Mouse (Mus musculus): ENCODE data around the gene Slco2a1. TPM values are rescaled to one million over a fixed set of nuclear protein-coding genes. Genes with fewer than 3 reads are reported as not detected.

The Slco2a1 gene
- polyA plus RNA-seq, 1 experiment from 2014 or later: 0.31 TPM

DNA sequence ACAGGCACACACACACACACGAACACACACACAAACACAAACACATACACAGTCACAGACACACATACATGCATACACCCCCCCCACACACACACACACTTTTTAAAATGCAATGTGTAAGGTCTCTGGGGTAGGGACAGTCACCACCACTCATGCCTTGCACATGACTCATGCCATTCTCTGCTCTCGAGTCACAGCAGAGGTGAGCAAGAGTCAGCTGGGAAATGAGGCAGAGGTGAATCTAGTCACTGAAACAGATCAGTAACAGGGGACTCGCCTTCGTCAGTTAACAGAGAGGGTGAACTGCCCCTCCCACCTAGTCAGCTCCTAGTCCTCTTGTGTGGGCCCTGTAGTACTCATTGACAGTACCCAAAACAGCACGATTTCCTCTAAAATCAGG is 5.3 kb downstream of the Slco2a1 start:
- DNase-seq (ENCODE audit: low spot score, missing footprints): no peak
- no peak for ATAC-seq (ENCODE audit: low FRiP score)

DNA sequence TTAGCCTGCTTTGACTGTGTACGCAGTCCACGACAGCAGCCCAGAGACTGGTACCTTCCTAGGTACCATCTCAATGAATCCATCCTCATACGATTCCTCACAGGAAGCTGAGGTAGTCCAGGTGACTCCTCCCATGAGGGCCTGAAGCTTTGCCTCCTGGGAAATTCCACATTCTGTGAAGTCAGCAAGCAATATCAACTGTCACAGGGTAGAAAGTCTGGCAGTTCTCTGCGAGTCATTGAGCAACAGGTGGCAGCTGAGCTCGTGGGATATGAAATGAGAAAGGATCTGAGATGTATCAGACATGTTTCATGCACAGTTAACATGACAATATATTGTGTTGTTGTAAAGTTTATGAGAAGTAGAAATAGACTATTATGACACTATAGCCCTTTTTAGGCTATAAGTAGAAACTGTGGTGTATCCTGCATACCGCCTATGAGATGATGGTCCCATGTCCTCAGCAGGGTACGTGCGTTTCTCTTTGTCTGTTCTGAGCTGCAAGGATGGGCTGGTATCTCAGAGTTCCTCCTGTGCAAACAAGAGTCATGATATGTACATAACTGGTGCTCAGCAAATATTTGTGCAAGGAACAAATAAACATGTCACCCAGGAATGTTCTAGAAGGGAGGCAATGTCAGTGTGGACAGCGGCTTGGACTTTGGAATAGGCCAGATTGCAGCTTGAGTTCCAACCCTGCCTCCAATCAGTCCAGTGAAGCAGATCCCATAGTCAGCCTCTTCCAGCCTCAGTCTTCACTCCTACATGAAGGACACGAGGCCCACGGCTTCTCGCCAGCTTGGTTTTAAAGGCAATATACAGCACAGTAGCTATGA is 7.5 kb downstream of the Slco2a1 start:
- WGBS: 90% methylated on average over 12 of the region's 12 CpGs

More for the DNA sequence above, 5.3 kb downstream of the Slco2a1 start:
- no peak overlapping the region for H3K9ac ChIP-seq (ENCODE audit: low read length)
- H3K27me3 ChIP-seq (ENCODE audit: control insufficient read depth, insufficient read depth, low read length): no peaks in the 10 kb centered on the region
- no peaks in the 10 kb centered on the region for H3K9me3 ChIP-seq (ENCODE audit: control insufficient read depth, low read length)
- no peak overlapping the region for H3K4me2 ChIP-seq
- H3K27ac ChIP-seq (ENCODE audit: low read depth, low read length): no peak overlapping the region
- peaks cover 15% of the 10 kb centered on the region for H3K4me1 ChIP-seq (ENCODE audit: control insufficient read depth, insufficient read depth, low read length)
- 79% methylated on average over 5 of the region's 5 CpGs for WGBS
- H3K36me3 ChIP-seq (ENCODE audit: control insufficient read depth, insufficient read depth, low read length): no peaks in the 10 kb centered on the region
- H3K4me3 ChIP-seq (ENCODE audit: low read depth, low read length): no peak overlapping the region

DNA sequence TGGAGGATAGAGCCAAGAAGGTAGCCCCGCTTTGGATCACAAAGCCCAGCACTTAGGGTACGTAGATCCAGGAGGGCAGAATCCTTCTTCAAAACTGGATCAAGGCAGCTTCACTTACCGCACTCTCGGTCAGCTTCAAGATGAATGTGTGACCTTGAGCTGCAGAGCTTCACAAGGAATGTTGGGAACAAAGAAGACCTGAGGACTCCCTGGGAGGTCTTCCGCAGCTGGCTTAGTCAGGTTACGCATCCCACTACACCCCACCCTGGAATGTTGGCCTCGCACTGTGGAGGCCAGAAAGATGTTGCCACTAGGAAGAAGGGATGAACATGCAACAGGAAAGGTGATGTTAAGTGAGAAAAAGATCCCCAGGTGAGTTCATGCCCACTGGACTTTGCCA is 11.9 kb downstream of the Slco2a1 start:
- Histone ChIP-seq H3K4me2 (no peak overlapping the region), H3K36me3 (ENCODE audit: control insufficient read depth, insufficient read depth, low read length) (no peaks in the 10 kb centered on the region), H3K9ac (ENCODE audit: low read length) (no peak overlapping the region), H3K27me3 (ENCODE audit: control insufficient read depth, insufficient read depth, low read length) (no peaks in the 10 kb centered on the region), H3K4me3 (ENCODE audit: low read depth, low read length) (no peak overlapping the region), H3K27ac (ENCODE audit: low read depth, low read length) (no peak overlapping the region), H3K4me1 (ENCODE audit: control insufficient read depth, insufficient read depth, low read length) (no peaks in the 10 kb centered on the region), H3K9me3 (ENCODE audit: control insufficient read depth, low read length) (no peaks in the 10 kb centered on the region)
- ATAC-seq (ENCODE audit: low FRiP score) (no peak), DNase-seq (ENCODE audit: low spot score, missing footprints) (no peak)
- WGBS: 74% methylated on average over 7 of the region's 7 CpGs

More for the DNA sequence above, 7.5 kb downstream of the Slco2a1 start:
- Histone ChIP-seq H3K4me1 (ENCODE audit: control insufficient read depth, insufficient read depth, low read length) (peaks cover 8% of the 10 kb centered on the region), H3K27ac (ENCODE audit: low read depth, low read length) (no peak overlapping the region), H3K4me2 (no peak overlapping the region), H3K9me3 (ENCODE audit: control insufficient read depth, low read length) (no peaks in the 10 kb centered on the region), H3K9ac (ENCODE audit: low read length) (no peak overlapping the region), H3K27me3 (ENCODE audit: control insufficient read depth, insufficient read depth, low read length) (no peaks in the 10 kb centered on the region), H3K4me3 (ENCODE audit: low read depth, low read length) (no peak overlapping the region), H3K36me3 (ENCODE audit: control insufficient read depth, insufficient read depth, low read length) (no peaks in the 10 kb centered on the region)
- no peak for DNase-seq (ENCODE audit: low spot score, missing footprints)
- ATAC-seq (ENCODE audit: low FRiP score): no peak

- Histone ChIP-seq H3K27me3 (ENCODE audit: control insufficient read depth, insufficient read depth, low read length) (peaks cover 17% of the 10 kb centered on the region), H3K4me3 (ENCODE audit: low read depth, low read length) (no peak overlapping the region), H3K4me1 (ENCODE audit: control insufficient read depth, insufficient read depth, low read length) (peaks cover 6% of the 10 kb centered on the region; the same call in 1 of the 2 replicates), H3K27ac (ENCODE audit: low read depth, low read length) (no peak overlapping the region), H3K9me3 (ENCODE audit: control insufficient read depth, low read length) (no peaks in the 10 kb centered on the region), H3K9ac (ENCODE audit: low read length) (no peak overlapping the region), H3K36me3 (ENCODE audit: control insufficient read depth, insufficient read depth, low read length) (no peaks in the 10 kb centered on the region), H3K4me2 (no peak overlapping the region)
- ATAC-seq (ENCODE audit: low FRiP score) (no peak), DNase-seq (ENCODE audit: low spot score, missing footprints) (no peak)
- 83% methylated on average over 6 of the region's 6 CpGs for WGBS
Measured at GRCm38 (mm10) chr9:103004343-103004742, 15.8 kb downstream of the Slco2a1 start.

GRCm38 (mm10) chr9:103007699-103008078 is 19.2 kb downstream of the Slco2a1 start:
- Histone ChIP-seq H3K27ac (ENCODE audit: low read depth, low read length) (no peak overlapping the region), H3K4me1 (ENCODE audit: control insufficient read depth, insufficient read depth, low read length) (peaks cover 6% of the 10 kb centered on the region; the same call in 1 of the 2 replicates), H3K9ac (ENCODE audit: low read length) (peak overlapping the region; percentile 39), H3K4me2 (peak overlapping the region; percentile 80), H3K4me3 (ENCODE audit: low read depth, low read length) (peak overlapping the region; percentile 34), H3K9me3 (ENCODE audit: control insufficient read depth, low read length) (no peaks in the 10 kb centered on the region), H3K27me3 (ENCODE audit: control insufficient read depth, insufficient read depth, low read length) (peaks cover 18% of the 10 kb centered on the region), H3K36me3 (ENCODE audit: control insufficient read depth, insufficient read depth, low read length) (no peaks in the 10 kb centered on the region)
- ATAC-seq (ENCODE audit: low FRiP score) (peak; percentile 38), DNase-seq (ENCODE audit: low spot score, missing footprints) (peak; percentile 85)
- under 1% methylated on average over 15 of the region's 15 CpGs for WGBS

GRCm38 (mm10) chr9:103008079-103008855 is 19.8 kb downstream of the Slco2a1 start:
- no peak overlapping the region for H3K27ac ChIP-seq (ENCODE audit: low read depth, low read length)

DNA sequence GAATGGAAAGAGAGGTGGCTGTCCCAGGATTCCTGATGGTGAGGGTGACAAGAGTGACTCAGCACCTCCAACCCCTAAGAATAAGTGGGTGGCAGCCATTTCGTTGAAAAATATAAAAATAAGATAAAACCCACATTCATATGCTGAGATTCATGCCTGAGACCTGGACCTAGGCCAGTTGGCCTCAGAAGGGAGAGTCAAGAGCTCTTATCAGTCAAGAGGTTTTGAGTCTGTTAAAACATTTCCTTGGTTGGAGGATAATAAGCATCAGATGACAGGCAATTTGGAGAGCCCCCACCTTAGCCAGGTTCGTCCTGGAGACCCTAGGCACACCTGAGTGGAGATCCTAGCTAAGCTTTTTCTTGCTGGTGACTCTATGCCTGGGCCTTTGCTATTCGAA is 21.6 kb downstream of the Slco2a1 start:
- Histone ChIP-seq H3K36me3 (ENCODE audit: control insufficient read depth, insufficient read depth, low read length) (no peaks in the 10 kb centered on the region), H3K27me3 (ENCODE audit: control insufficient read depth, insufficient read depth, low read length) (peaks cover 18% of the 10 kb centered on the region), H3K4me2 (no peak overlapping the region), H3K9ac (ENCODE audit: low read length) (no peak overlapping the region), H3K27ac (ENCODE audit: low read depth, low read length) (no peak overlapping the region), H3K4me3 (ENCODE audit: low read depth, low read length) (no peak overlapping the region), H3K9me3 (ENCODE audit: control insufficient read depth, low read length) (no peaks in the 10 kb centered on the region), H3K4me1 (ENCODE audit: control insufficient read depth, insufficient read depth, low read length) (peaks cover 6% of the 10 kb centered on the region; the same call in 1 of the 2 replicates)
- WGBS: 75% methylated on average over 3 of the region's 3 CpGs
- ATAC-seq (ENCODE audit: low FRiP score): no peak
- no peak for DNase-seq (ENCODE audit: low spot score, missing footprints)

More at GRCm38 (mm10) chr9:103008079-103008855, 19.8 kb downstream of the Slco2a1 start:
- WGBS: 2% methylated on average over 49 of the region's 50 CpGs
- Histone ChIP-seq H3K27me3 (ENCODE audit: control insufficient read depth, insufficient read depth, low read length) (peaks cover 18% of the 10 kb centered on the region), H3K36me3 (ENCODE audit: control insufficient read depth, insufficient read depth, low read length) (no peaks in the 10 kb centered on the region), H3K9me3 (ENCODE audit: control insufficient read depth, low read length) (no peaks in the 10 kb centered on the region), H3K4me1 (ENCODE audit: control insufficient read depth, insufficient read depth, low read length) (peaks cover 6% of the 10 kb centered on the region; the same call in 1 of the 2 replicates), H3K9ac (ENCODE audit: low read length) (peak overlapping the region; percentile 39), H3K4me3 (ENCODE audit: low read depth, low read length) (peak overlapping the region; percentile 34), H3K4me2 (peak overlapping the region; percentile 80)
- DNase-seq (ENCODE audit: low spot score, missing footprints) (peak; percentile 94), ATAC-seq (ENCODE audit: low FRiP score) (peak; percentile 50)

DNA sequence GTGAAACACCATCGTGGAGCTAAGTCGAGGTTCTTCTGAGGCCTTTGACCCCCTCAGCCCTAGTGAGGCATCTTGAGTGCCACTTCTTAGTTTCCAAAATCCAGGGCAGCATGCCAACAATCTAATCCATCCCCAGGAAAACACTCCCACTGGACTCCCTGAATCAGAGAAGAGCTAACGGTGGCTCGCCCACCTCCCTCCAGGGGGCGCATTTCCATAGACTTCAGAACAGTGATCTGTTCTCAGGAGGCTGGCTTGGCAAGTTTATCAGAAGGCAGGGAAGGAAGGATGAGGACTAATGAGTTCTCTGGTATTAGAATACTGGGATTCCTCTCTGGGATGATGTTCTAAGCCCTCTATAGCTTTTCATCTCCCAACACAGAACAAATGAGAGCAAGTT is 24.9 kb downstream of the Slco2a1 start:
- Histone ChIP-seq H3K27ac (ENCODE audit: low read depth, low read length) (no peak overlapping the region), H3K36me3 (ENCODE audit: control insufficient read depth, insufficient read depth, low read length) (no peaks in the 10 kb centered on the region), H3K9me3 (ENCODE audit: control insufficient read depth, low read length) (no peaks in the 10 kb centered on the region), H3K4me1 (ENCODE audit: control insufficient read depth, insufficient read depth, low read length) (no peaks in the 10 kb centered on the region; the same call in 1 of the 2 replicates), H3K27me3 (ENCODE audit: control insufficient read depth, insufficient read depth, low read length) (peaks cover 6% of the 10 kb centered on the region), H3K4me2 (no peak overlapping the region), H3K4me3 (ENCODE audit: low read depth, low read length) (no peak overlapping the region), H3K9ac (ENCODE audit: low read length) (no peak overlapping the region)
- DNase-seq (ENCODE audit: low spot score, missing footprints) (peak; percentile 91), ATAC-seq (ENCODE audit: low FRiP score) (no peak)
- WGBS: 9% methylated on average over 5 of the region's 5 CpGs

- 90% methylated on average over 12 of the region's 12 CpGs for WGBS
- H3K4me3 ChIP-seq (ENCODE audit: low read depth, low read length): no peak overlapping the region
- H3K27me3 ChIP-seq (ENCODE audit: control insufficient read depth, insufficient read depth, low read length): no peaks in the 10 kb centered on the region
- no peaks in the 10 kb centered on the region for H3K4me1 ChIP-seq (ENCODE audit: control insufficient read depth, insufficient read depth, low read length)
- no peaks in the 10 kb centered on the region for H3K36me3 ChIP-seq (ENCODE audit: control insufficient read depth, insufficient read depth, low read length)
- no peak for ATAC-seq (ENCODE audit: low FRiP score)
- H3K9ac ChIP-seq (ENCODE audit: low read length): no peak overlapping the region
- DNase-seq (ENCODE audit: low spot score, missing footprints): no peak
- no peaks in the 10 kb centered on the region for H3K9me3 ChIP-seq (ENCODE audit: control insufficient read depth, low read length)
- H3K4me2 ChIP-seq: no peak overlapping the region
- H3K27ac ChIP-seq (ENCODE audit: low read depth, low read length): no peak overlapping the region
Measured at GRCm38 (mm10) chr9:103014686-103015085, 26.2 kb downstream of the Slco2a1 start.
